In genomic region chr8:123422056-123422780, GRCm38 (mm10) we compare ENCODE assay signal across 8 mouse cellular contexts. TPM values are rescaled to one million over a fixed set of nuclear protein-coding genes. Genes with fewer than 3 reads are reported as not detected.
DNase-seq lines count a peak whose midpoint lies in the region; ATAC-seq lines count a peak whose summit lies in the region.

No protein-coding gene starts in this region.

- no peak overlapping the region for H3K9ac ChIP-seq in midbrain, embryonic 16.5 days (ENCODE audit: low read depth, low read length)

- peak; percentile 46 for ATAC-seq in midbrain, embryonic 16.5 days

- H3K4me3 ChIP-seq in midbrain, embryonic 16.5 days (ENCODE audit: low read depth, low read length) = no peak overlapping the region

- peaks cover 2% of the 10 kb centered on the region for H3K9me3 ChIP-seq in midbrain, embryonic 16.5 days (replicated peaks; ENCODE audit: control insufficient read depth, low read length, poor library complexity, severe bottlenecking)

- no peaks in the 10 kb centered on the region for H3K27me3 ChIP-seq in midbrain, embryonic 16.5 days (ENCODE audit: control insufficient read depth, insufficient read depth, low read depth, low read length)
- H3K27me3 ChIP-seq in splenic B cell, adult 2 months (ENCODE audit: control insufficient read depth, insufficient read depth, low read length, poor library complexity, severe bottlenecking) = no peaks in the 10 kb centered on the region

- 17% methylated on average over 17 of the region's 17 CpGs for WGBS in midbrain, embryonic 16.5 days

- peaks cover 12% of the 10 kb centered on the region for H3K4me1 ChIP-seq in midbrain, embryonic 16.5 days (ENCODE audit: control insufficient read depth, insufficient read depth, low read length)

- H3K27ac ChIP-seq in midbrain, embryonic 16.5 days (ENCODE audit: low read length) = no peak overlapping the region; the same call in 1 of the 2 replicates

- peak overlapping the region; percentile 32; the same call in 1 of the 2 replicates for H3K4me2 ChIP-seq in midbrain, embryonic 16.5 days (ENCODE audit: low read length)

- H3K36me3 ChIP-seq in midbrain, embryonic 16.5 days (ENCODE audit: control insufficient read depth, insufficient read depth, low read length) = peaks cover 29% of the 10 kb centered on the region
- H3K36me3 ChIP-seq in splenic B cell, adult 2 months (ENCODE audit: control insufficient read depth, insufficient read depth, low read length, poor library complexity, severe bottlenecking) = no peaks in the 10 kb centered on the region

- peak; percentile 78 for DNase-seq in 3T3-L1 (ENCODE audit: low read depth, low spot score)
- peak; percentile 68 for DNase-seq in adipocyte (ENCODE audit: low spot score)
- DNase-seq in embryo, embryonic 11 days = peak; percentile 84
- peak; percentile 66 to 85 for DNase-seq in heart, adult 18-20 months
- DNase-seq in kidney, adult 8-10 months = peak; percentile 71 to 84
- peak; percentile 72 for DNase-seq in liver
- peak; percentile 77 for DNase-seq in splenic B cell, adult 2 months (ENCODE audit: low read depth, low spot score)

RNA-seq across cellular contexts. Expression of gene Def8, which starts 1.1 kb away (rescaled TPM):
- 10 to 100 TPM; 64.5 to 64.6 TPM for total RNA-seq in heart, adult 18-20 months (2021)
- polyA plus RNA-seq in midbrain, embryonic 16.5 days (2015; fragmentation: Nextera tagmentation; extraction: Ambion mirVana) = 45.4 and 49.5 TPM in 2 replicates

RNA-seq across cellular contexts. Expression of gene Tubb3, which starts 11.0 kb away (rescaled TPM):
- total RNA-seq in heart, adult 18-20 months (2021) = under 1 TPM; 0.22 to 0.26 TPM
- 2,090 and 2,148 TPM in 2 replicates for polyA plus RNA-seq in midbrain, embryonic 16.5 days (2015; fragmentation: Nextera tagmentation; extraction: Ambion mirVana)

RNA-seq across cellular contexts. Expression of gene Mc1r, which starts 15.3 kb away (rescaled TPM):
- total RNA-seq in heart, adult 18-20 months (2021) = not detected
- 0.08 and 0.11 TPM in 2 replicates for polyA plus RNA-seq in midbrain, embryonic 16.5 days (2015; fragmentation: Nextera tagmentation; extraction: Ambion mirVana)

RNA-seq across cellular contexts. Expression of gene Tcf25, which starts 48.7 kb away (rescaled TPM):
- 100 to 1,000 TPM; 129 to 152 TPM for total RNA-seq in heart, adult 18-20 months (2021)
- polyA plus RNA-seq in midbrain, embryonic 16.5 days (2015; fragmentation: Nextera tagmentation; extraction: Ambion mirVana) = 338 and 394 TPM in 2 replicates

RNA-seq across cellular contexts. Expression of gene Afg3l1, which starts 55.5 kb away (rescaled TPM):
- 10 to 100 TPM; 72.1 to 72.9 TPM for total RNA-seq in heart, adult 18-20 months (2021)
- 55.3 and 58.6 TPM in 2 replicates for polyA plus RNA-seq in midbrain, embryonic 16.5 days (2015; fragmentation: Nextera tagmentation; extraction: Ambion mirVana)
